Mouse (Mus musculus) bone marrow, adult 2 months (tissue): ENCODE results near the gene Sowahb. TPM values are rescaled to one million over a fixed set of nuclear protein-coding genes. Genes with fewer than 3 reads are reported as not detected.

Source experiments
- H3K27ac ChIP-seq: fragments of 200-500 bp; 2 replicates; pipeline ENCODE4 v1.5.1; 2012; ENCODE audit warnings: low read depth, mild to moderate bottlenecking, control low read depth, inconsistent platforms, low read length; ENCODE audit not compliant: control insufficient read depth, poor library complexity, insufficient read depth
- H3K4me1 ChIP-seq: fragments of 200-500 bp; 2 replicates; pipeline ENCODE4 v1.6.1; 2011; ENCODE audit warnings: low read length; ENCODE audit not compliant: control insufficient read depth, insufficient read depth
- H3K4me3 ChIP-seq: fragments of 200-500 bp; replicated peaks from 2 replicates; pipeline ENCODE3; 2011; ENCODE audit warnings: mild to moderate bottlenecking, low read depth, low read length, control low read depth; ENCODE audit not compliant: control insufficient read depth
- CTCF ChIP-seq: fragments of 200-500 bp; IDR thresholded peaks from 2 replicates; pipeline ENCODE4 v1.5.1; 2011; ENCODE audit warnings: low read length, control low read depth; ENCODE audit not compliant: control insufficient read depth, insufficient read depth
- POLR2A ChIP-seq: fragments of 200-500 bp; IDR thresholded peaks from 2 replicates; pipeline ENCODE4 v1.6.1; 2011; ENCODE audit warnings: low read depth, mild to moderate bottlenecking, control low read depth, low read length, borderline replicate concordance; ENCODE audit not compliant: control insufficient read depth
- WGBS: fragments of 180-500 bp; shearing (Covaris S2); methylation state at CpG from one replicate; pipeline ENCODE4 v1.1.7; 2018; 5-methylcytosine and 5-hydroxymethylcytosine counted together
- polyA plus RNA-seq: library from polyadenylated mRNA; stranded (reverse); fragments of >200 nt; gene quantifications from 2 replicates; pipeline ENCODE4 v1.2.4, GENCODE M21; 2011; ENCODE audit warnings: low replicate concordance; ENCODE audit not compliant: missing spikeins, insufficient read depth, insufficient read length

Gene Sowahb
- polyA plus RNA-seq, 1 experiment = not detected

DNA sequence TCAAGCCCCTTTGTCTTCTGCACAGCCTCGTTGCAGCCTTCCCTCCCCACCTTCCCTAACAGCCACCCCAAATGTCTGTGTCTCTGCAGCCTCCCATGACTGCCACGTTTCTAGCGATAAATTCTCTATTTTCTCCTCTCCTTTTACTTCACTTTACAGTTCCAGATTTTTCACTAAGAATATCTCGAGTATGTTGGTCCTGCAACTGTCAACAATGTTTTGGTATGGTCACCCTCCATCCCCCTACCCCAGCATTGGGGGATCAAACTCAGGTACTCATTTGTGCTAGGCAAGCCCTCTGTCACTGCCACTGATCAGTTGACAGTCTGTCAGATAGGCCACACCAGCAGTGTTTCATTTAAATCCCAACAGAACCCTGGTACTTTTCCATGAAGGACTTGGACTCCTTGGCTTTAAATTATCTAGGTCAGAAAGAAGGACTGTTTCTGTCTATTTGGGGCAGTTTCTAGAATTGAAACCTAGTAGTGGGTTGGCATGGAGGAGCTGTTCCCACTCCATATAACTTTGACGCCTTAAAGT is 1.6 kb upstream of the Sowahb start:
- WGBS = 42% methylated on average over 5 of the region's 5 CpGs
- no peak overlapping the region for H3K27ac ChIP-seq
- no peak for TF ChIP-seq CTCF
- TF ChIP-seq POLR2A = no peak
- H3K4me1 ChIP-seq = no peaks in the 10 kb centered on the region
- no peak overlapping the region for H3K4me3 ChIP-seq

DNA sequence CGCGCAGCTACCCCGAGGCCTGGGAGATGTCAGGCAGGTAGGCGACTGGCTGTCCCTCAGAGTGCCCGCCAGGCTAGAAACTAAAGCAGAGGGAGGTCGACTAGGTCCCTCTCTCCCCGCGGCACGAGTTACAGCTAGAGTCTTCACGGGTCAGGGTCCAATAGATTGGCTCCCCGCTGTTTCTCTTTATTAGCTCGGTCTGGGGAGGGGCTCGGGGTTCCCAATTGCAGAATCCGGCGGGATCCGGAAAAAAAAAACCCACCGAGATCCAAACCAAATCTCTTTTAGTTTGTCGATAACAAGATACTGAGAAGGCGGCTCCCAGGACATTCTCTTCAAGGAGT is 521 bp upstream of the Sowahb start:
- 3% methylated on average over 19 of the region's 19 CpGs for WGBS
- no peak overlapping the region for H3K27ac ChIP-seq
- H3K4me3 ChIP-seq = no peak overlapping the region
- no peaks in the 10 kb centered on the region for H3K4me1 ChIP-seq
- TF ChIP-seq CTCF (no peak), POLR2A (no peak)

DNA sequence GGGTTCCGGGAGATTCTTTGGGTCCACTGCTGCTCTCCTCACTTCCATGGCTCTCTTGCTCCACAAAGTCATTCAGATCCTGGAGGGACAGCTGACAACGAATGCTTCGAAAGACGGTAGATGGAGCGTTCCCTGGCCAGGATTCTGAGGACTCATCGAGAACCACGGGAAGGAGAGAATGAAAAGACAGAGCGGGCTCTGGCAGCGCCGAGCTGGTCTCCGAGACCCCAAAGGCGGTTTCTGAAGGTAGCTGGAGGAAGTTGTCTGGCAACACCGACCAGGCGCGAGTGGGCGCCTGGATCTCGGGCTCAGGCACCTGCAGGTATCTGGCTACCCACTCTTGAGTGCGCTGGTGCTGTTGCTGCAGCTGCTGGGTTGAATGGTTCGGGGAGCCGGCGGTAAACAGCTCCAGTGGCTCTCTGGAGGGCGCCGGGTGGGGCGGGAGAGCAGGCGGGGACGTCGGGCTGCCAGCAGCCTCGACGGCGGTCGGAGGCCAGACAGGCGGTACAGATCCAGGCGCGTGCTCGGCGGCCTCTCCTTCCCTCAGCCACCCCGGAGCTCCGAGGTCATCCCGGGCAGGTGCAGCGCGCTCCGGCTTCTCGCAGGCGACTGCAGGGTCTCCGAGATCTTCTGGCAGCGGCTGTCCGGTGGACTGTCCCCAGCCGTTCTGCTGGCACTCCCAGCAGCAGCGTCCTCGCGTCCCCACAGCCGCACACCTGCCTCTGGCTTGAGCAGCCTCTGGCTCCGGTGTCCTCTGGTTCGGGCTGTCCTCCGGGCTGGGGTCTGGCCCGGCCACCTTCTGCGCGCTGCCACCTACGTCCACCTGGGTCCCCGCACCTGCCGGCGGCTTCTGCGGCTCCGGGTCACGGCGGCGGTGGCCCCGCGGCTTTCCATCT is 886 bp downstream of the Sowahb start:
- H3K4me3 ChIP-seq = no peak overlapping the region
- H3K27ac ChIP-seq = no peak overlapping the region; the same call in 1 of the 2 replicates
- no peaks in the 10 kb centered on the region for H3K4me1 ChIP-seq
- no peak for TF ChIP-seq POLR2A
- TF ChIP-seq CTCF = no peak
- 5% methylated on average over 68 of the region's 69 CpGs for WGBS

DNA sequence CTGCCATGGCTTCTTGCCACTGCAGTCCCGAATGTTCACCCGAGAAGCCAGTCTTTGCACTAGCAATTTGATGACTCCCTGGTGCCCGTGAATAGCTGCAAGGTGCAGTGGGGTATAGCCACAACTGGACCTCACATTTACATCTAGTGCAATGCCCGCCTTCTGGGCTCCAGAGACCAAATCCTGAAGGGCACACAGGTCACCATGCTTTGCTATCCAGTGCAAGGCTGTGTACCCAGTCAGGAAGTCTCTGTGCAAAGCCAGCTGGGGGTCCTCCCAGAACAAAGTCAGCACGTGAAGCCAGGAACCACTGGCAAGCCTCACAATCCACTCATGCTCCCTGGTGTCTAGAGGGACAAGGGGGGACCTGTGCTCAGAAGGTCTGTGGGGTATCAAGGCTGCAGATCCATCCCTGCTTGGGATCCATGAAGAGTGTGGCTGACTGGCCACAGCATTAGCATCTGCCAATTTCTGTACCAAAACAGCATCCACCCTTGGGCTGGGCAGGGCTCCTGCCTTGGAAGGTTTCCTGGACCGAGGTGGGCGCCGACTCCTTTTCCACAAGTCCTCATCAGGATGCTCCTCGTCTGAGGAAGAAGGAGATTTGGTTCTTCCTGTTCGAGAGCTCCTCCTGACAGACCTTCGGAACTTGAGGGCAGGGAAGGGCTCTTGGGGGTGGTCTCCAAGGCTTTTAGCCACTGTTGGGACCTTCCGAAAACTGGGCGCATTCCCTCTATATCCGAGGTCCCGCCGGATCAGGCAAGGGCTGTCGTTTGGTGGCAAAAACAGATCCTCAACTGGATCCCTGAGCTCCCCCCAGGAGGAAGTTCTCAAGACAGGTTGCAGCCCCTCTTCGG is 1.8 kb downstream of the Sowahb start:
- H3K4me3 ChIP-seq = no peak overlapping the region
- TF ChIP-seq POLR2A (no peak), CTCF (no peak)
- no peaks in the 10 kb centered on the region for H3K4me1 ChIP-seq
- 33% methylated on average over 18 of the region's 18 CpGs for WGBS
- H3K27ac ChIP-seq = no peak overlapping the region

DNA sequence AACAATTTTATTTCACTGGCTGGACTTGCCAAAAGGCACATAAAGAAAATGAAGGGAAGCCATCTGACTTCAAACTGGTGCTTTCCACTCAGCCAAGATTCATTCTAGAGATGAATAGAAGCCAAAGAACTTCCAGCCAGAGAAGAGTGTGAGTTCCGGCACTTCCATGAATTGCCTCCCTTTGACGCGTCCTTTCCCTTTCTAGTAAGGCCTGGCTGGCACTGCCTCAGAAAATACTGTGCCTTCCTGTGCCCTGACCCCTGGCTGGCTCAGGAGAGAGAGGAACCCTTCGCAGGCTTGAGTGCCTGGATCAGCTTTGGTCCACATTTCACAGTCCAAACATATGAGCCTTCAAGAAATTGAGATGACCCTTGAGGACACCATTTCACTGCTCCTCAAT is 2.8 kb downstream of the Sowahb start:
- TF ChIP-seq POLR2A (no peak), CTCF (no peak)
- 86% methylated on average over 4 of the region's 4 CpGs for WGBS

DNA sequence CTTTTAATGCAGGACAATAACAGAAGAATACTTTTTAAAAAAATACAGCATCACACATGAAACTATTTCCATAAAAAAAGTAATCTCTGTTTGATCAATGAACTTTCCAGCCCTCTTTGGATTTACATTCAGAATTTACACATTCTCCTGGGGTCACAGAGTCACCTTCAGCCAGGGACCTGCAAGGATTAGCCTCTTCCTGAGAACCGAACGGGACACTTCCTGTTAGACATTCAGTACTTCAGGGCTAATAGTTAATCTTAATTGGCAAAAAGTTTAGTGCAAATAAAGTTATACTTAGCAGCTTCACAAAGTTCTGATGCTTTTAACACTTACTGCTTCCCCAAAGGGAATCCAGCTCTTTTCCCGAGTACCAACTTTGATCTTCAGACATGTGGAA is 3.5 kb downstream of the Sowahb start:
- no peak overlapping the region for H3K27ac ChIP-seq
- H3K4me3 ChIP-seq = no peak overlapping the region
- TF ChIP-seq POLR2A (no peak), CTCF (no peak)
- no peaks in the 10 kb centered on the region for H3K4me1 ChIP-seq
- WGBS = 26% methylated on average over 3 of the region's 3 CpGs

More for the DNA sequence above, 2.8 kb downstream of the Sowahb start:
- no peaks in the 10 kb centered on the region for H3K4me1 ChIP-seq
- H3K27ac ChIP-seq = no peak overlapping the region
- no peak overlapping the region for H3K4me3 ChIP-seq

DNA sequence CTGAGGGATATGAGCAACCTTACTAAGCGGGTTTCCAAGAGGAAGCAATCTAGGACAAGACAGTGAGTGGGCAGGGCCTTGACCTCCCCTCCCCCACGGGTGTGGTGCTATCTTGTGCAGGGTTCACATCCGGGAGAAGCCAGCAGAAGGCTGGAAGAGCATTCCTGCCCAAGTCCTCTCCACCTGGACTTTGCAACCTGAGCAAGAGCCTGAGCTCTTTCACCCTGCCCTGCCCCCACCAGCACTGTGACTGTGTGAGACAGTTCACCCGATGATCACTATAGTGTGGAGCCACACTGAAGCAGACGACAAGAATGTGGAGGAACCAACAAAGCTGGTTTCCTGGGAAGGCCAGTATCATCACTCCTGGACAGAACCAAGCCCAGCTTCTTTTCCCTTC is 4.7 kb downstream of the Sowahb start:
- TF ChIP-seq POLR2A = no peak
- TF ChIP-seq CTCF = no peak
- Histone ChIP-seq H3K4me3 (no peak overlapping the region), H3K4me1 (no peaks in the 10 kb centered on the region), H3K27ac (no peak overlapping the region)
- 51% methylated on average over 5 of the region's 5 CpGs for WGBS

DNA sequence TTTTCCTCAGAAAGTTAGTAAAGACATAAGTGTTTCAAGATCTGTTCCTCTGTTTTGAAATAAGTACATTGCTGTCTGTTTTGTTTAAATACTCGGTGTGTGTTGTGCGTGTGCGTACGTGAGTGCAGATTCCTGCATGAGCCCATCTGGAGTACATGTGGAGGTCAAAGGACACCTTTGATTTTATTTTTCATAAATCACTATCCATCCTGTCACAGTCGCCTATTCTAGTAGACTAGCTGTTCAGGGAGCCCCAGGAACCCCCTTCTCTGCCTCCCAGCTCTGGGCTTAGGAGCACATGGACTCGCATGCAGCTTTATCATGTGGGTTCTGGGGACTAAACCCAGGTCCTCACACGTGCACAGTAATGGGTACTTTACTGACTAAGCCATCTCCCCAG is 8.6 kb downstream of the Sowahb start:
- Histone ChIP-seq H3K4me1 (no peaks in the 10 kb centered on the region), H3K27ac (no peak overlapping the region), H3K4me3 (no peak overlapping the region)
- TF ChIP-seq POLR2A (no peak), CTCF (no peak)
- WGBS = 77% methylated on average over 7 of the region's 7 CpGs
